Mouse (Mus musculus) adrenal gland, adult 18-20 months (tissue): ENCODE data around the gene Cdk2ap2. TPM values are rescaled to one million over a fixed set of nuclear protein-coding genes. Genes with fewer than 3 reads are reported as not detected.
"Not testable (repeated sequence)": the region's sequence is repeated elsewhere in the genome, so short reads cannot be mapped to it uniquely, and the experiment has no call there.

Source experiments
- DNase-seq, 2 experiments: peaks; one replicate each; pipeline ENCODE4 v3.0.0; 2021 to 2022; ENCODE audit warnings: low spot score in 2 of 2
- total RNA-seq, 2 experiments: library from RNA; stranded (reverse); gene quantifications; 1 replicate in 1 of 2; 2 replicates in 1 of 2; pipeline ENCODE4 v1.2.3; 2021

Cdk2ap2 gene
- total RNA-seq, 2 experiments from 2014 or later = 125 to 147 TPM

DNA sequence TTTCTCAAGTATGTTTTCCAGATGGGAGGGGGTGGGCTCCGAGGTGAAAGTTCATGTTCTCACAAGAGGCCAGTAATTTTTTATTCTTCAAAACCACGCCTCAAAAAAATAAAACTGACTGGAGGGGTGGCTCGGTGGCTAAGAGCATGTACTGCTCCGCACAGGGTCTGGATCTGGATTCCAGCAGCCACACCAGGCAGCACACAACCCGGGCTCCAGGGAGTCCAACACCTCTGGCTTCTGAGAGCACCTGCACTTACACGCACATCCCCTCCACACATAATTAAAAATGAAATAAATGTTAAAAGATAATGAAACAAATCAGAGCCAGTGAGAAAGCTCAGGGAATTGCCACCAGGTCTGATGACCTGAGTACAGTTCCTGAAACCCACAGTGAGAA, 30.7 kb upstream of the Cdk2ap2 start:
- DNase-seq = no peak

GRCm38 (mm10) chr19:4066877-4067276, 30.1 kb upstream of the Cdk2ap2 start:
- no peak for DNase-seq

- DNase-seq = not testable (repeated sequence)
Observed at GRCm38 (mm10) chr19:4068242-4068641, 28.7 kb upstream of the Cdk2ap2 start.

DNA sequence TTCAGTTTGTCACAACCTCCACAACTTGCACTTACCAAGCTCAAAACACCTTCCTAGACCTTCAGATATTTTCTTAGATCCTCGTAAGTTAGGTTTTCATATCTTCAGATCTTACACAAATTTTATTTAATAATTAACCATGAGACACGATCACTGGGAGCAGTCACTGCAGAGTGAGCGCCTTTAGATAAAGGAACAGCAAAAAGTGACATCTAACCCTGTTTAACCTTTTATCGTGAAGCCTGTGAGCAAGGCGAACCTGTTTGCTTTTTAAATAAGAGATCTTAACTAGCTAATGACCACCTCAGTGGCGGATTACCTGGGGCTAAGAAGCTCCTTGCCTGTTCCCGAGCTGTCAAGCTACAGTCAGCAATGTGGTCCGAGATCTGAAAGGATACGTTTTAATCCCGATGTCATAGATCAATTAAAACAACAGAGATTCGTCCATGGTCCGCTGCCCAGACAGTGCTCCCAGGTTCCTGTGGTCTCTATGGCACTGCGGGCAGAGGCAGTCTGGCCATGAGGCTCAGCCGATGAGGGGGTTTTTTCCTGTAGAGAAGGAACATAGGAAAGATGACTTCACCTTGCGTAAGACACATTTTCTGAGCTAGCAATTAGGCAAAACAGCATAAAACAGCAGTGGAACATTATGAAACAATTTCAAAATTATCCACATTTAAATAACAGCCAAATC, 28.1 kb upstream of the Cdk2ap2 start:
- DNase-seq = no peak

DNA sequence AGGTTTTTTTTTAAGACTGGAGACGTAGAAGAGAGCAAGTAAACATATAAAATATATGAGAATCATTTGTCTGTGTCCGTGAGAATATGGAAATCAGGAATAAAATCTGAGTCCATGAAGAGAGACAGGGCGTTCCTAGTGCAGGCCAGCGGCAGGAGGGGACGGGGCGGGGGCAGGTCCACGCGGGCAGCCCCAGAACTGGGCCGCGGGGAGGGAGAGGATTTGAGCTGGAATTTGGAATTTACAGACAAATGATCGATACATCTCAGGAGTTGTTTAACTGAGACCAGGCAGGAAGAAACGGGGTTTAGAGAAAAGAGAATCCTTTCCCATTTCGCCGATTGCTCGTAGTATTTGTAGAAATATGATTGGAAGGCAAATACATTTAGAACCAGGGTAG, 26.7 kb upstream of the Cdk2ap2 start:
- no peak for DNase-seq

DNA sequence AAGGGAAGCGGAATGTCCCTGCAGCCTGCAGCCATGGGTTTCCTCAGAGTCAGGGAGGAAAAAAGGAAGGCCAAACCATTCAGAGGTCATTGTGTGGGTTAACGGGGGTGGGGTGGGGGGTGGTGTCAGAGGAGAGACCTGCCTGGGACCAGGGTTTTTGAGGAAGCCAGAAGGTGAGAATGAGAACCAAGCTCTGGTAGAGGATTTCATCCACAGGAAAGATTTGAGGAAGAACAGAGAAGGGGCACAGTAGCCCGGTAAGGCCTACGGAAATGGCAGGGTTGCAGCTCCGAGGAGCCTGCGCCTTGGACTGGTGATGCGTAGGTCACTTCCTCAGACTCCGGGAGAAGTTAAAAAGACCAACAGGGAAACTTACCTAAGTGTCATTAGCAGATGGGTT, 26.2 kb upstream of the Cdk2ap2 start:
- no peak for DNase-seq

DNA sequence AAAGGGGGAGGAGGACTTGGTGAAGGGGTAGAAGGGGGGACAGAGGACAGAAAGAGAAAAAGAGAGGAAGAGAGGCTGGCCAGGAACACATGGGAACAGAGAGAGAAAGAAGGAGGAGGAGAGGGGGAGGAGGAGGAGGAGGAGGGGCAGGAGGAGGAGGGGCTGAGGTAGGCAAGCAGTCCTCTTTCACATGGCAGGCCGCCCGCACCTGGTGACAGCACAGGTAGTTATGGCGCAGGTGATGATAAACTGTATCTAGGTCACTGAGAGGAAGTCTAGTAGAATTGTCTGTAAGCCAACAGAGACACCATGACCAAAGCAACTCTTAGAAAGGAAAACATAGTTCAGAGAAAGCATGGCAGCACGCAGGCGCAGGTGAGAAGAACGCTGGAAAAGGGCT, 25.6 kb upstream of the Cdk2ap2 start:
- no peak for DNase-seq

DNA sequence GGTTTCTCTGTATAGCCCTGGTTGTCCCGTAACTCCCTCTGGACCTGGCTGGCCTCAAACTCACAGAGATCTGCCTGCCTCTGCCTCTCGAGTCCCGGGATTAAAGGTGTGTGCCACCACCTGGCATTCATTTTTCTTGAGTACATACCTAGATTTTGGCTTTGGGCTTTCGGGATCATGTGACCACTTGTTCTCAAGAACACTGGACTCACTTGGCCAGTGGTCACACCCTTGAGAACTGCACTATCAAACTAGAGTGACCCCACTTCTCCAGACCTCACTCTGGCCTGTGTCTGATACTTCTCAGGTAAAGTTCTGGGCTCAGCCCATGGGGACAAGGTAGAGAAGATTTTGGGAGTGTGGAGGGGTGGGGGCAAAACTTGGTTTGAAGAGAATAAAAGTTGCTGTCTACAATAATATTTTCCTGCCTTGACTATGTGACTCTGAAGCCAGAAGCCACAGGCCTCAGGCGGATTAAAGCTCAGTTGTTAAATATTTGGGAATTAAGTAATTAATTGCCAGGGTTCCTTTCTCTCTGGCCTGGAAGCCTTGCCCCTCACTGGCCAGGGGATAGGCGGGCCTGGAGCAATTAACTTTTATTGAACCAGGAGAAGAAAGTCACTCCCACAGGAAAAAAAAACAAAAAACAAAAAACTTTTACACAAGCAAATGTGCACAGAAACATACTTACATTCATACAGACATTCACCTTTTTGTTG, 24.1 kb upstream of the Cdk2ap2 start:
- no peak for DNase-seq

- no peak for DNase-seq
Observed at GRCm38 (mm10) chr19:4075531-4075930, 21.5 kb upstream of the Cdk2ap2 start.

- DNase-seq = no peak
Observed at GRCm38 (mm10) chr19:4079594-4079993, 17.4 kb upstream of the Cdk2ap2 start.

- no peak for DNase-seq
Observed at GRCm38 (mm10) chr19:4080511-4081009, 16.4 kb upstream of the Cdk2ap2 start.

- DNase-seq = no peak
Observed at GRCm38 (mm10) chr19:4081394-4081793, 15.6 kb upstream of the Cdk2ap2 start, which contains the start of gene Cabp2. TSS of gene Cabp2 (plus strand) at chr19:4081578.

DNA sequence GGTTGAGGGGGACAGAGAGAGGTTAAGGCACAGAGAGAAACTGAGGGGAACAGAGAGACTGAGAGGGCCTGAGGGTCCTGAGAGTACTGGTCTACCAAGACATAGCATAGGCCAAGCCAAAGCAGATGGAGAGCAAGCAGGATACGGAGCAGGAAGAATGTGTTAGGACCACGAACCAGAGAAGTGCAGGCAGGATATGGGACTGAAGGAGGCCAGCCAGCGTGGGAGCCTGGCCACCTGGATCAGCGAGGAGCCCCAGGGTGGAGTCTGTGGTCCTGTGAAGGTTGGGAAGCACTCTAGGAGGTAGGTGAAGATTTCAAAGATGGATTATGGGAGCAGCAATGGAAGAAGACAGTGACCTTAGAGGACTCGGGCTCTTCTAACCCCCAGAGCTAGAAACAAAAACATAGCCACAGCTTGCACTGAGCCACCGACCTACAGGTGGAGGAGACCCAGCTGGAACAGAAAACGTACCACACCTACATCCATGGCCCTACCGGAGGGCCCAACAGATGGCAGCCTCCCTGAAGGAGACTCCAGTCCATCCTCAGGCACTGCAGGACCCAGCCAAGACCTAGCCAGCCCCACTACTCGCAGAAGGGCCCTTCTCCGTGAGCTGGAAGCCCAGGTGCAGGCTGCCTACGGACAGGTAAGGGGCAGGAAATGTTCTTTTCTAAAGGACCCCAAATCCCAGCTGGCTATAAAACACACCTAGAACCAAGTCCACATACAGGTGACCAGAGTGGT, 14.6 kb upstream of the Cdk2ap2 start:
- no peak for DNase-seq

DNA sequence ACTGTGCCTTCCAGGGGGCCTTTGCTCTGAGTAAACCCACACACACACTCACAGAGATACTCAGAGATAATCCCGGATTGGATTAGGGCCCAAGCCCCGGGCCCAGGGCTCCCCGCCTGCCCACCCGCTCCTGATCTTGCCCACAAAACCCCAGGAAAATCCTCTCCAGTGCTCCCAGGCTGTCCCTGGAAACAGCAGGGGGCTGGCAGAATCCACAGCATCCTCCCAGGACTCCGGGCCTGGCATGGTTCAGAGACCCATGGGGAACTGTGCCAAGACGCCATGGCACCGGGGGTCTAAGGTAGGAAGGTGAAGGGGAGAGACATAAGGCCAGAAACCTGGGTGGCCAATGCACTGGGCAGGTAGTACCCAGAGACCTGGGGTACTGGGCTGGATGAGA, 13.7 kb upstream of the Cdk2ap2 start:
- DNase-seq = no peak

DNA sequence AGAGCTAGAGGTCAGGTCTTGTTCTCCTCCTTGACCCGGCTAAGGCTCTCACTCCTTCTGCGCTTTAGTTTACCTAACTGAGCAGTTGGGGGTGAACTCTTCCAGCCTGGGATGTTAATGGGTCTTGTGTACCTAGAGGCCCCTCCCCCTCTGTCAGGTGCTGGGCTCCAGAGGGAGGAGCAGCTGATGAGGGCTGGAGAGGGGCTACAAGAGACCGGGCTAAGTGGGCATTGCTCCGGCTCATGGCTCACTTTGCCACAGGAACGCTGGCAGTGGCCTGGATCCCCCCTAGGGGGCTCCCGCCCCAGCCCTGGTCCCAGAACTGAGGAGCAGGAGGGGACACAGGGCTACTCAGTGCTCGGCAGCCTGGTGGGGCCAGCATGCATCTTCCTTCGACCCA, 13.2 kb upstream of the Cdk2ap2 start:
- no peak for DNase-seq

DNA sequence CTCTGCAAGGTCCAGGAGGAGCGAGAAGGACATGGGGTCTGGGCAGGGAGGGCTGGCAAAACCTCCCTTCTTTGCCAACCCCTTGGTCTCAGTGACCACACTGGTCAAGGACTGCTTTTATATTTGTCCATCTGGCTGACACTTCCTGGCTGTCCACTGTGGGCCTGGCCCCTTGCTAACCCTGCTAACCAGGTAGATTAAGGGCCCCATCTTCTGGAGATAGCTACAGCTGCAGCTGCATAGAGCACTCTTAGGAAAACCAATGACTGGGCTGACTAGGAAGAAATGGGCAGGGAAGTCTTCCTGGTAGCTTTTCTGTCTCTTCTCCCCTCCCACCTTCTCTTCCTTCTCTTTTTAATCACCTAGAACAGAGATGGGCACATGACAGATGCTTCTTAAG, 12.0 kb upstream of the Cdk2ap2 start:
- DNase-seq = no peak

- DNase-seq = no peak
Observed at GRCm38 (mm10) chr19:4086156-4086555, 10.8 kb upstream of the Cdk2ap2 start.

DNA sequence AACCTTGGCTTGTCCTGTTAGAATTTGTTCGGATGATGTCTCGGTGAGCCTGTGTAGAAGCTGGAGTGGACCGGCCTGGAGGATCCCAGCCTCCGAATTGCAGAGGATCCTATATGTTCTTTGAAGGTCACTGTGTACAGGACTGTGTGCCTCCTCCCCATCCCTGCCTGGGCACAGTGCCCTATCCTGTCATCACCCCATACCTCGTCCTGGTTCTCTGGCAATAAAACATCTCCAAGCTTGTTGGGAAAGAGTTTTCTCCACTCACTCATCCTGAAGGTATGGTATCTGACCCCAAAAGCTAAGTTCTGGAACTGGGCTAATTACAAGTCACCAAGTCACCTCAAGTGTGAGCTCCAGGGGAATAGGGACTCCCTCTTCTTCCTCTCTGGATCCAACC, 9.9 kb upstream of the Cdk2ap2 start:
- no peak for DNase-seq

DNA sequence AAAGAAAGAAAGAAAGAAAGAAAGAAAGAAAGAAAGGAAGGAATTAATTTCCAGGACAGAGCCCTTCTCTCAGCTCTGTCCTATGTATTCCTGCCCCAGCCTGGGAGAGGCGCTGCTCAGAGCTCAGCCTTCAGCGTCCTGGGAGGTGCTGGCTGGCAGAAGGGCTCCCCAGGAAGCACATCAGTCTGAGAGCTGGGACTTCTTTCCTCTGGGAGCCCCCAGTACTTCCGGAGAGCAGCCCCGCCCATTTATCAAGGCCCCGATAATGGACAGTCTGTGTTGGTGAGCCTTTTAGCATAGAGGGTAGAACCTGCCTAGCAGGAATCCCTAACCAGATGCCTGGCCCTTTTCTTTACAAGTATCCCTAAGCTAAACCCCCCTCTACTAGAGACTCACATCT, 8.8 kb upstream of the Cdk2ap2 start:
- no peak for DNase-seq

DNA sequence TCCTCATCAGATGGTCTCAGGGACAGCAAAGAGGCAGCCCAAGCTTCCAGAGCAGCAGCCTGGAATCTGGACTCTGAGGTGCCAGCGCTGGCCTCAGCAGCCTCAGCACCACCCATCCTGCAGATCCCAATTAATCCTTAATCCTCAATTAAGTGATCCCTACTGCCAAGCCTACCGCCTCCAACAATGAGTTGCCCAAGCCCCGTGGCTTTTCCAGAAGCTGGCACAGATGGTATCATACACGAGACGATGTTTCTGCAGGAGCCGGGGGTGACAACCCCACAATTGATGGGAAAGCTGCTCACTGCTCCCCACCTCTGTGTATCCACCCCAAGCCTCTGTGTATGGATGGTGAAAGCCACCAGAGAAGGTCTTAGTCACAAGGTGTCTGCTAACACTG, 7.9 kb upstream of the Cdk2ap2 start:
- DNase-seq = no peak

DNA sequence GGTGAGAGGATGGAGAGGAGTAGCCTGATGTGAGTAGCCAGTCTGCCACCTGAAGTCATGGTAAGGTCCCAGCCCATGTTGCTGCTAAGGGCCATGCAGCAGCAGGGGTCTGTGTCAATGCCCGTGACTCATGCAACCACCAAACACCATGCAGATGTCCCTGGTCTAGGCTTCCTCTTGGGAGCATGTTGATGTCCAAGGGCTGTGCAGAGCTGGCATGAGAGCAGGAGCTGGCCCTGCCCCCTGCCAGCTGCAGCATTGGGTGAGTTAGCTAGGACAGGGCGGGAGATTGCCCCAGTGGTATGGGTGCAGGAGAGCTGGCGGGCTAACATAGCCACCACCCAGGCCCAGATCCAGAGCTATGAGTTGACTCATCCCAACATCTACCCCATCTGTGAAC, 6.5 kb upstream of the Cdk2ap2 start:
- DNase-seq = no peak

GRCm38 (mm10) chr19:4091383-4091782, 5.6 kb upstream of the Cdk2ap2 start:
- DNase-seq = no peak
